Mouse (Mus musculus) heart, postnatal 0 days (tissue): ENCODE data around the gene Prelid3b. TPM values are rescaled to one million over a fixed set of nuclear protein-coding genes. Genes with fewer than 3 reads are reported as not detected.
A peak's percentile ranks its signal among the peaks of the same experiment; 100 is the strongest.

Source experiments
- ATAC-seq: fragments of 200-750 bp; cut with Nextera tagmentation; 2 replicates; pipeline ENCODE4 v1.8.0; 2017; ENCODE audit warnings: low read depth, moderate number of reproducible peaks, moderate library complexity; ENCODE audit not compliant: insufficient read depth
- DNase-seq: peaks from one replicate; pipeline ENCODE4 v3.0.0-alpha.2; 2016; ENCODE audit warnings: low spot score
- H3K27ac ChIP-seq: fragments of 300-500 bp; sonication (generic); 2 replicates; pipeline ENCODE4 v1.5.1; 2014; ENCODE audit warnings: low read depth, mild to moderate bottlenecking
- H3K27me3 ChIP-seq: fragments of 300-500 bp; sonication (generic); 2 replicates; pipeline ENCODE4 v1.6.1; 2014; ENCODE audit warnings: low read length, mixed read lengths; ENCODE audit not compliant: control insufficient read depth, insufficient read depth
- H3K36me3 ChIP-seq: fragments of 300-500 bp; sonication (generic); replicated peaks from 2 replicates; pipeline ENCODE4 v1.6.1; 2014; ENCODE audit warnings: low read length, mixed read lengths; ENCODE audit not compliant: control insufficient read depth, insufficient read depth
- H3K4me1 ChIP-seq: fragments of 300-500 bp; sonication (generic); 2 replicates; pipeline ENCODE4 v1.6.1; 2014; ENCODE audit warnings: antibody characterized with exemption; ENCODE audit not compliant: control insufficient read depth, insufficient read depth
- H3K4me2 ChIP-seq: fragments of 300-500 bp; sonication (generic); 2 replicates; pipeline ENCODE4 v1.6.1; 2014; ENCODE audit warnings: low read depth, mild to moderate bottlenecking, low read length, moderate library complexity
- H3K4me3 ChIP-seq: fragments of 300-500 bp; sonication (generic); 2 replicates; pipeline ENCODE4 v1.5.1; 2014; ENCODE audit warnings: low read depth, low read length
- H3K9ac ChIP-seq: fragments of 300-500 bp; sonication (generic); replicated peaks from 2 replicates; pipeline ENCODE4 v1.6.1; 2014; ENCODE audit warnings: low read depth, low read length, mixed read lengths
- H3K9me3 ChIP-seq: fragments of 300-500 bp; sonication (generic); replicated peaks from 2 replicates; pipeline ENCODE4 v1.6.1; 2016; ENCODE audit warnings: low read length; ENCODE audit not compliant: control insufficient read depth
- CTCF ChIP-seq: IDR thresholded peaks from 2 replicates; pipeline ENCODE4 v1.5.1; 2016; ENCODE audit warnings: antibody characterized with exemption, control low read depth, low read depth
- EP300 ChIP-seq: IDR thresholded peaks from 2 replicates; pipeline ENCODE4 v1.6.1; 2016; ENCODE audit warnings: antibody characterized with exemption, low read depth
- WGBS: fragments of 180-500 bp; shearing (Covaris S2); extraction: QIAGEN DNeasy Blood & Tissue Kit; methylation state at CpG from one replicate; pipeline ENCODE4 v1.1.7; 2014; 5-methylcytosine and 5-hydroxymethylcytosine counted together
- polyA plus RNA-seq: library from polyadenylated mRNA; unstranded; fragments of >200 nt; fragmentation: Nextera tagmentation; extraction: Ambion mirVana; gene quantifications from 2 replicates; pipeline ENCODE4 v1.2.1, GENCODE M21; 2015
- total RNA-seq: library from RNA; depleted of rRNA; stranded (reverse); fragments of >200 nt; gene quantifications from 2 replicates; pipeline ENCODE4 v1.2.3, GENCODE M21; 2014; ENCODE audit warnings: low replicate concordance

The Prelid3b gene
- total and polyA plus RNA-seq, 2 experiments from 2014 or later, result 83.5 to 155 TPM

DNA sequence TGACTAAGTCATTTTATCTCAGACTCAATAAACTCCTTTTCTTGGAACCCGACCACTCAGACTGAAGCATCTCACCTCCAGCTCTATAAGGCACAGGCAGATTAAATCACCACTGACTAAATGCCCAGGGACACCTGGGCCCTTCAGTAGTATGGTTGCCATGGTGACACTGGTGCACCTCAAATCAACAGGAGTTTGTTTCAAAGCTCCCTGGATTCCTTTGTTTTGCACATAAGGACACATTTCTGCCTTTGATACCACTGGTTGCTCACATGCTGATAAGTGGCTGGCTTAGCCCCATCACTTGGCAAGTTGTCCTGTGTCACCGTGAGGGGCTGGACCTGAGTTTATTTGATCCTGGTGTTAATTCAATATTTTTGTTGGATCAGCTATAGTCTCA, 13.5 kb downstream of the Prelid3b start:
- no peak overlapping the region for H3K27ac ChIP-seq

DNA sequence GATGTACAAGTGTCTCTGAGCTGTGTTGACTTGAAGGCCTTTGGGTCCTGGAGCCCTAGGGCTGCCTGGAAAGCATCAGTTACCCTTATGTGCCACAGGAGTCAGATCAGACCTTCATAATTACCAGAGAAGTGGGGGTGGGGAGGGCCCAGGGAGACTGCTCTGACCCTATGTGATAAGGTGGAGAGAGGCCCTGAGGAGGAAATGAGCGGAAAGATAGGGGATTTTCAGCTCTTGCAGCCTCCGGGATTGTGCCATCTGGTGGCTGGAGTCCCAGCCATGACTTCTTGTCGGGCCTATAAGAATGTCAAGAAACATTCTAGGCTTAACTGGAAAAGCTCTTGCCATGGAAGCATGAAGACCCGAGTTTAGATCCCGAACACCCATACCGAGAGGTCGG, 19.2 kb downstream of the Prelid3b start:
- Histone ChIP-seq H3K4me1 (no peaks in the 10 kb centered on the region), H3K9me3 (no peaks in the 10 kb centered on the region), H3K36me3 (no peaks in the 10 kb centered on the region), H3K4me2 (no peak overlapping the region), H3K4me3 (no peak overlapping the region), H3K27me3 (no peaks in the 10 kb centered on the region), H3K27ac (no peak overlapping the region), H3K9ac (no peak overlapping the region)
- DNase-seq (peak; percentile 38), ATAC-seq (peak; percentile 36; the same call in 1 of the 2 replicates)
- TF ChIP-seq CTCF, result peak; percentile 40
- no peak for TF ChIP-seq EP300
- WGBS, result 48% methylated on average over 7 of the region's 7 CpGs

More for the DNA sequence above, 13.5 kb downstream of the Prelid3b start:
- no peak overlapping the region for H3K9ac ChIP-seq
- no peak overlapping the region for H3K4me2 ChIP-seq
- 58% methylated on average over 2 of the region's 2 CpGs for WGBS
- DNase-seq (no peak), ATAC-seq (no peak)
- H3K9me3 ChIP-seq, result no peaks in the 10 kb centered on the region
- peaks cover 12% of the 10 kb centered on the region; the same call in 1 of the 2 replicates for H3K4me1 ChIP-seq
- no peak overlapping the region for H3K4me3 ChIP-seq
- no peaks in the 10 kb centered on the region for H3K27me3 ChIP-seq
- TF ChIP-seq CTCF, result no peak
- no peak for TF ChIP-seq EP300
- H3K36me3 ChIP-seq, result peaks cover 32% of the 10 kb centered on the region

DNA sequence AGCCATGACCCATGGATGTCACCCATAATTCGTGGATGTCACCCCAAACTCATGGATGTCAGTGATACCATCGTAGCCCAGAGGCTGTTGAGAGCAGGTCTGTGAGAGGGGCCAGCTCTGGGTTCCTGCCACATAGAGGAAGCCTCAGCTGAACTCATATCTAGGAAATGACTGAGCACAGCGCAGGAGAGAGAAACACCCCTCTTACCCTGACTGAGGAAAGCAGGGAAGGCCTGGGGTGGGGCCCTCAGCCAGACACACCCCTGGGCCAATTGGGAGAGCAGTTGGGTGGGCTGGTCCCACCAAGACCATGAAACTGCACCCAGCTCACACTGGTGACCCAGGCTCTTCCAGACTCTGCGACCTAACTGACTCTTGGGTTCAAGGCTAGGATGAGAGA, 22.5 kb downstream of the Prelid3b start, which contains the start of gene Tubb1:
Gene Tubb1, plus strand, starts transcription at position 343 of the 400 bp plus-strand sequence.
- Histone ChIP-seq H3K27ac (no peak within 1 kb of the TSS), H3K4me1 (no peaks in the 10 kb centered on the region), H3K9ac (no peak within 1 kb of the TSS), H3K9me3 (no peaks in the 10 kb centered on the region), H3K27me3 (no peaks in the 10 kb centered on the region), H3K36me3 (no peaks in the 10 kb centered on the region), H3K4me2 (no peak within 1 kb of the TSS), H3K4me3 (no peak within 1 kb of the TSS)
- ATAC-seq, result no peak
- TF ChIP-seq EP300 (no peak), CTCF (no peak)
- 59% methylated on average over 4 of the region's 4 CpGs for WGBS
- no peak for DNase-seq

DNA sequence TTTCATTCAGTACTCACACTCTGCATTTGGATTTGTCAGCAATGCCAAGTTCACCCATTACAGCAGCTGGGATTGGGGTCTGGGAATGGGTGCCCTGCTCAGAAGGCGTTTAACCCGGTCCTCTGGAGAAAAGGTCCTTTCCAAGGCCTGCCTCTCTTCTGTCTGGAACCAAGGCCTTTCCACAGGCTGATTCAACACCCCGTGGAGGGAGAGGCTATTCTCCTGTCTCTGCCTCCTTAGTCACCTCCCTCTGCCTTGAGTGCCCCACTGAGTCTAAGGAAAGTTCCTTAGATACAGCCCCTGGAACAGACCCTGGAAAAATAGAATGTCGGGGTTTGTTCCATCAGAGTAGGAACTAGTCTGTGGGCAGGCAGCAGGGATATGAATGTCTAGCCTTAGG, 24.5 kb downstream of the Prelid3b start:
- no peaks in the 10 kb centered on the region for H3K27me3 ChIP-seq
- H3K27ac ChIP-seq, result no peak overlapping the region
- H3K36me3 ChIP-seq, result no peaks in the 10 kb centered on the region
- H3K9me3 ChIP-seq, result no peaks in the 10 kb centered on the region
- no peak for ATAC-seq
- no peak overlapping the region for H3K9ac ChIP-seq
- TF ChIP-seq EP300 (no peak), CTCF (no peak)
- DNase-seq, result no peak
- no peak overlapping the region for H3K4me3 ChIP-seq
- 79% methylated on average over 4 of the region's 4 CpGs for WGBS
- no peak overlapping the region for H3K4me2 ChIP-seq
- no peaks in the 10 kb centered on the region for H3K4me1 ChIP-seq

DNA sequence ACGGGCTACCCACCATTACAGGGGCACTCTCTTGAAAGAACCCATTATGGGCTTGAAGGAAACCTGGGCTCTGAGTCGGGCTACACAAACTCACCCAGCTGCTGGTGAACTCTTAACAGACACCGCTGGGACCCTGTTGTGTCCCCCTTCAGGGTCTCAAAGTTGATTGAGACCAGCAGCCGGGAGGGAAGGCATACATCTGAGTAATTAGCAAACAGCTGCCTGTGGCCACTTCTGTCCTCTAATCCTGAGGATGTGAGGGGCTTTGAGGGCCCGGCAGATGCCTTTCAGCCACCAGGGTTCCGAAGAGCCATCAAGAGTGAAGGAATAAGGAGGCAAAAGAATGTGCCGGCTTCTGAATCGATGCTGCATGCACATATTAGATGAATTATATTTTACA, 26.0 kb downstream of the Prelid3b start:
- no peak overlapping the region for H3K27ac ChIP-seq
- H3K36me3 ChIP-seq, result no peaks in the 10 kb centered on the region
- 0 out of 2 replicates have a peak, but pooled peaks cover 11% of the 10 kb centered on the region for H3K4me1 ChIP-seq
- H3K4me2 ChIP-seq, result no peak overlapping the region
- no peak overlapping the region for H3K9ac ChIP-seq
- DNase-seq (no peak), ATAC-seq (no peak)
- no peaks in the 10 kb centered on the region for H3K27me3 ChIP-seq
- no peak for TF ChIP-seq EP300
- TF ChIP-seq CTCF, result no peak
- no peak overlapping the region for H3K4me3 ChIP-seq
- no peaks in the 10 kb centered on the region for H3K9me3 ChIP-seq
- 63% methylated on average over 8 of the region's 8 CpGs for WGBS

DNA sequence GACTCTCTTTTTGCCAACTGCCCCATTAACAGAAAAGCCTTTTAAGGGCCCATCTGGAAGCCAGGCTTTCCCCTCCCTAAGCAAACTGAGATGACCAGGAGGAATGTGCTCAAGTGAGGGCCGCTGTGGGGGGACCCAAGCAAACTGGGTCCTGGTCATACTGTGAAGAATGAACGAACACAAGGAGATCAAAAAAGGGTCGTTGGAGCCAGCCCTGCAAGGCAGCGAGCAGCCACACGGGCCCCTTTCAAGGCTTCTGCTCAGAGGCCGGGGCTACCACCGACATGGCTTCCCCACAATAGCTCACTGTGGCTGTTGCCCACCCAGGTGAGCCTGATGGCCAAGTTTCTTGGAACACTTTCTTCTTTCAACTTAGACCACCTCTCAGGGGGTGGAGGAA, 26.4 kb downstream of the Prelid3b start:
- H3K4me2 ChIP-seq, result no peak overlapping the region
- H3K36me3 ChIP-seq, result no peaks in the 10 kb centered on the region
- no peaks in the 10 kb centered on the region for H3K27me3 ChIP-seq
- DNase-seq (no peak), ATAC-seq (no peak)
- TF ChIP-seq EP300 (no peak), CTCF (no peak)
- no peak overlapping the region for H3K27ac ChIP-seq
- no peak overlapping the region for H3K9ac ChIP-seq
- WGBS, result 59% methylated on average over 7 of the region's 7 CpGs
- no peaks in the 10 kb centered on the region for H3K9me3 ChIP-seq
- 0 out of 2 replicates have a peak, but pooled peaks cover 11% of the 10 kb centered on the region for H3K4me1 ChIP-seq
- H3K4me3 ChIP-seq, result no peak overlapping the region
